Mouse (Mus musculus) ovary, postnatal 36 days (tissue): ENCODE results near the gene Rims1.

Experiments used
- DNase-seq: peaks from one replicate; pipeline ENCODE4 v3.0.0; 2022; ENCODE audit warnings: low spot score, mixed read lengths

Gene Rims1

GRCm38 (mm10) chr1:22353687-22354086 is 452.1 kb downstream of the Rims1 start:
- DNase-seq, result no peak

GRCm38 (mm10) chr1:22338914-22339313 is 466.9 kb downstream of the Rims1 start:
- DNase-seq, result no peak

GRCm38 (mm10) chr1:22320941-22321676 is 484.7 kb downstream of the Rims1 start:
- DNase-seq, result no peak

- DNase-seq, result no peak
These were observed 490.3 kb downstream of the Rims1 start for GRCm38 (mm10) chr1:22315537-22315936.

GRCm38 (mm10) chr1:22311471-22311870 is 494.3 kb downstream of the Rims1 start:
- DNase-seq, result no peak

GRCm38 (mm10) chr1:22306519-22306918 is 499.3 kb downstream of the Rims1 start:
- no peak for DNase-seq

- no peak for DNase-seq
These were observed 499.9 kb downstream of the Rims1 start for GRCm38 (mm10) chr1:22305932-22306331.

- no peak for DNase-seq
These were observed 511.8 kb downstream of the Rims1 start for GRCm38 (mm10) chr1:22293953-22294352.

- DNase-seq, result no peak
These were observed 512.5 kb downstream of the Rims1 start for GRCm38 (mm10) chr1:22293310-22293709.

GRCm38 (mm10) chr1:22286807-22287206 is 519.0 kb downstream of the Rims1 start:
- DNase-seq, result no peak

- DNase-seq, result no peak
These were observed 525.8 kb downstream of the Rims1 start for GRCm38 (mm10) chr1:22279954-22280353.

- DNase-seq, result no peak
These were observed 531.7 kb downstream of the Rims1 start for GRCm38 (mm10) chr1:22274081-22274480.

GRCm38 (mm10) chr1:22270131-22270530 is 535.7 kb downstream of the Rims1 start:
- no peak for DNase-seq

GRCm38 (mm10) chr1:22268581-22269359 is 537.0 kb downstream of the Rims1 start:
- peak; percentile 58 for DNase-seq

- DNase-seq, result no peak
These were observed 539.3 kb downstream of the Rims1 start for GRCm38 (mm10) chr1:22266491-22266890.

GRCm38 (mm10) chr1:22265528-22265927 is 540.3 kb downstream of the Rims1 start:
- DNase-seq, result no peak

- no peak for DNase-seq
These were observed 543.4 kb downstream of the Rims1 start for GRCm38 (mm10) chr1:22262169-22262950.

- no peak for DNase-seq
These were observed 544.1 kb downstream of the Rims1 start for GRCm38 (mm10) chr1:22261702-22262101.

GRCm38 (mm10) chr1:22260291-22260690 is 545.5 kb downstream of the Rims1 start:
- no peak for DNase-seq

GRCm38 (mm10) chr1:22258356-22258755 is 547.4 kb downstream of the Rims1 start:
- DNase-seq, result no peak

GRCm38 (mm10) chr1:22254278-22254677 is 551.5 kb downstream of the Rims1 start:
- no peak for DNase-seq

GRCm38 (mm10) chr1:22252873-22253272 is 552.9 kb downstream of the Rims1 start:
- DNase-seq, result no peak
